Mouse (Mus musculus) hematopoietic stem cell, adult 5-6 weeks (primary cell): ENCODE data around the gene Srebf1. TPM values are rescaled to one million over a fixed set of nuclear protein-coding genes. Genes with fewer than 3 reads are reported as not detected.

Source experiments
- ATAC-seq, 2 experiments: fragments of 125-278 bp in 1 of 2; replicated peaks in 1 of 2; 2 replicates each; pipeline ENCODE4 v1.8.0; 2016 to 2017; ENCODE audit warnings: inconsistent platforms in 2 of 2, mild to moderate bottlenecking in 2 of 2, moderate number of reproducible peaks in 2 of 2, low read depth in 1 of 2, moderate TSS enrichment in 1 of 2; ENCODE audit not compliant: low FRiP score in 2 of 2, poor library complexity in 2 of 2, severe bottlenecking in 2 of 2, insufficient read depth in 1 of 2, low TSS enrichment in 1 of 2
- total RNA-seq: library from RNA; stranded (forward); fragments of 172-1452, 232-1000 nt; gene quantifications from 2 replicates; pipeline ENCODE4 v1.2.3, GENCODE M21; 2017

Srebf1 gene
- total RNA-seq: 59.3 and 63.0 TPM in 2 replicates

- ATAC-seq: peak; percentile 71 to 75
These were observed at the start of gene Srebf1 for GRCm38 (mm10) chr11:60222469-60223236. Srebf1 (minus strand) TSS chr11:60222581.

- ATAC-seq: peak; percentile 76 to 89
These were observed 46.2 kb upstream of the Srebf1 start for GRCm38 (mm10) chr11:60268563-60268962.

GRCm38 (mm10) chr11:60265271-60265985, 43.0 kb upstream of the Srebf1 start:
- ATAC-seq: no peak

GRCm38 (mm10) chr11:60264651-60265050, 42.3 kb upstream of the Srebf1 start:
- ATAC-seq: no peak

- ATAC-seq: no peak
These were observed 40.0 kb upstream of the Srebf1 start for GRCm38 (mm10) chr11:60262396-60262795.

- ATAC-seq: no peak
These were observed 38.4 kb upstream of the Srebf1 start for GRCm38 (mm10) chr11:60260743-60261142.

- ATAC-seq: no peak
These were observed 35.3 kb upstream of the Srebf1 start for GRCm38 (mm10) chr11:60257696-60258095.

GRCm38 (mm10) chr11:60256713-60257112, 34.3 kb upstream of the Srebf1 start:
- no peak for ATAC-seq

GRCm38 (mm10) chr11:60256176-60256681, 33.8 kb upstream of the Srebf1 start:
- no peak for ATAC-seq

GRCm38 (mm10) chr11:60255639-60256038, 33.3 kb upstream of the Srebf1 start:
- ATAC-seq: no peak

GRCm38 (mm10) chr11:60255181-60255580, 32.8 kb upstream of the Srebf1 start:
- no peak for ATAC-seq

GRCm38 (mm10) chr11:60254308-60254707, 31.9 kb upstream of the Srebf1 start:
- ATAC-seq: no peak

GRCm38 (mm10) chr11:60253546-60253945, 31.2 kb upstream of the Srebf1 start:
- no peak for ATAC-seq

GRCm38 (mm10) chr11:60250971-60251643, 28.7 kb upstream of the Srebf1 start:
- ATAC-seq: peak; percentile 77 to 81

- ATAC-seq: no peak
These were observed 27.5 kb upstream of the Srebf1 start for GRCm38 (mm10) chr11:60249885-60250284.

- ATAC-seq: no peak
These were observed 26.4 kb upstream of the Srebf1 start for GRCm38 (mm10) chr11:60248596-60249404.
